Mouse (Mus musculus): Measurements from ENCODE around the gene Kcnk5.

The Kcnk5 gene

DNA sequence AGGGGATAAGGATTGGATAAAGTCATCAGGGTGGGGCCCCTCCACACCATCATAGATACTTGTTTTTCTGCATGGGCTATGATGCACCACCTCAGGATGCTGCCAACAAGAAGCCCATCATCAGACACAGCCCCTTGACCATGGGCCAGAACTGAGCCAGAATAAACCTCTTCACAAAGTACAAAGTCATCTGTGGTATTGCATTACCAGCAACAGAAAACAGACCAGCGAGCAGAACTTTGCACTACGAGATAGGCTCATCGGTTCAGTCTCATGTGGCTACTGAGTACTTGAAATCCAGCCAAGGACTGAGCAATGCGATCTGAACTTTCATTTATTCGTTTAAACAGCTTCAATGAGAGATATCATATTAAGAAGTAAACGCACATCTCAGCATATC is 18.9 kb downstream of the Kcnk5 start:
- no peak for DNase-seq

DNA sequence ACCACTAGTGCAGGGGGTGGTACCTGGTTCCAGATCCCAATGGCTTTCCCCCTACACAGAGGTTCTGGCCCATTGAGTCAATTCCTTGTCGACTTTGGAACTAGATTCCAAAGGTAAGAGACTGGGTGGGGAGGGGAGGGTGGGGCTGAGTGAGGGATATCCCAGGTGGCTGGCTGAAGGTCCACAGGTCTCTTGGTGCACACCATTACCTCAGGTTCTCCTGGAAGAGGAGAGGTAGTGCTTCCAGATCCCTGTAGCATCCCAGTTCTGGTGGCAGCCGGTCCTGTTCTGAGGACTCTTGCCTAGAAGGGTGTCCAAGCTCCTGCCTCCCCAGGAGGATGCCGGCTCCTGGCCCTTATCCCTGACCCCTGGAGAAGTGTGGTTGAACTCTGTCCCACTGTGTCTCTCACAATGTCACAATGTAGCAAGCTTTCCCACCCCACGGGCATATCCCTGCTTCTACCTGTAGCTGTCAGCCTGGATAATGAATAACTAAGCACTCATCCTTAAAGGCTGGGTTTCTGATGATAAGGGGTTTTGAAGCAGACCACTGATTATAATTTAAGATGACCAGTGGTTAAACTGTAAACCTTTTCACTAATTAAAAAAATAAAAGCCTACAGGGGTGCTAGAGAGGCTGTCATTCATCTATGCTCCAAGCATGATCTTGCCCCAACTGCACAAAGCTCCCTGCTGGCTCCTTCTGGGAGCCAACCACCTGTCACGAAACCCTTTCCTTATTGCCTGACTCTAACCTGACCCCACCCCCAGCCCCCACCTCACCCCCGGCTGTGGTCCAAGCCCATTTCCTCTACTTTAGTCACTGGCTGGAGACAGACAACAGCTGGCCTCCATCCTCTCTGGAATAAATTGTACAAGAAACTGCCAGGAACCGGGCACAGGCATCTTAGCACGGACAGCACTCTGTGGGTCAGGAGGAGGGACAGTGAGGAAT is 22.6 kb downstream of the Kcnk5 start:
- DNase-seq: no peak

DNA sequence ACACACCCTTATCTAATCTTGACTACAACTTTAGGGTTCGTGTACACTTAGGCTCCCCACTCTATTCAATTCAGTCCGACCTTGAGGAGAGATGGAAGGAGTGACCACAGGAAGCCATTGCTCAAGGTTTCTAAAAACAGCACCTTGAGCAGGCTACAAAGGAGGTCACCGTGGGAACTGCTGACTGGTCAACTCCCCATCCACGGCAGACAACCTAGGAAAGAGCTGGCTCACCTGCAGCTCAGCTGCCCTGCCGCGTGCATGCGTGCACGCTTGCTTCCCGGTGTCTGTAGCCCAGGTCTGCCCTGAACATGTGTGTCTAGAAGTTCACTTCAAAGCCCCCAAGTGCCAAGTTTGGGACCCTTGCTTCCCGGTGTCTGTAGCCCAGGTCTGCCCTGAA is 24.0 kb downstream of the Kcnk5 start:
- DNase-seq: no peak

DNA sequence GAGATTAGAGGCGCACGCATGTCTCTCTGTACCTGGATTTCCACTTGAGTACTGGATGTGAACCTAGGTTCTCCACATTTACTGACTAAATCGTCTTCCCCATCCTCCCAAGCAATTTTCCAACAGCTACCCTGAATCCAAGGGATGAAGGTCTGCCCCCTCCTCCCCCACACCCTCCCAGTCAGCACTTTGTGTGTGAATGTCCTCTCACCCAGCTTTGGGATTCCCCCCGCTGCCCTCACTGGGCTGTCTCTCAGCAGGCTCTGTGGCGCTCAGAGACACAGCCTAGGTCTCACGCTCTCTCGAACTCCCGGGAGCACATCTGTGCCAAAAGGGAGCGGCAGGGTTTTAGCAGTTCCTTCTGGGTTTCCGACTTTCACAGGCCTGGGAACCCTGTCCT is 25.9 kb downstream of the Kcnk5 start:
- no peak for DNase-seq

DNA sequence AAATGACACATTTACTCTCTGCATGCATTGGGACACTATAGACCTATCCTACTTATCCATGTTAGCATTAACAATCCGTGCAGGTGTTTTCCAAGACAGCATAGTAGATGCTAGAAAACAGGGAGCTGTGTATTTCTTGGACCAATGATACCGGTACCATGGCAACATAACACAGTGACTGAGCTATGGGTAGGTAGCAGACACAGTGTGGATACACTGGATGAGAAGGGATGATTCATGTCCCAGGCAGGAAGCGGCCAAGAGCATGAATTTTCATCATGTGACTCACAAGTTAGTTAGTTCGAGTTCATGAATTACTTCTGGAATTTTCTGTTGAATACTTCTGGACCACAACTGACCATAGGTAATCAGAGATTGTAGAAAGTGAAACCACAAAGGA is 26.7 kb downstream of the Kcnk5 start:
- DNase-seq: no peak

DNA sequence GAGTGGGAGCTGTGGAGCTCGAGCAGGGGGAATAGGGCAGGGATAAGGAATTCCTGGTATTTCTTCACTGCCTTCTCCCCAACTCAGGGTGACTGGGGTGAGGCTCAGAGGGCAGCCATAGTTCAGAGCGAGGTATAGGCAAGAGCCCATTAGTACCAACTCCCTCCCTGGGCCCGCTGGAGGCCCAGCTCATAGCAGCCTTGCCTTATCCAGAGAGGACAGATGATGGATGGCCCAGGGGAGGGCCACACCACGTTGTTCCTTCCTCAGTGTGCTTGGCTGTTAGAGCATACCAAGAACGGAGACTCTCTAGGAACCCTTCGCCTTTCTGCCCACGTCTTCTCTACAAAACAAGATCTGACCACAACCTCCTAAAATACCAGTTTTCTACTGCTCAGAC is 27.4 kb downstream of the Kcnk5 start:
- no peak for DNase-seq

DNA sequence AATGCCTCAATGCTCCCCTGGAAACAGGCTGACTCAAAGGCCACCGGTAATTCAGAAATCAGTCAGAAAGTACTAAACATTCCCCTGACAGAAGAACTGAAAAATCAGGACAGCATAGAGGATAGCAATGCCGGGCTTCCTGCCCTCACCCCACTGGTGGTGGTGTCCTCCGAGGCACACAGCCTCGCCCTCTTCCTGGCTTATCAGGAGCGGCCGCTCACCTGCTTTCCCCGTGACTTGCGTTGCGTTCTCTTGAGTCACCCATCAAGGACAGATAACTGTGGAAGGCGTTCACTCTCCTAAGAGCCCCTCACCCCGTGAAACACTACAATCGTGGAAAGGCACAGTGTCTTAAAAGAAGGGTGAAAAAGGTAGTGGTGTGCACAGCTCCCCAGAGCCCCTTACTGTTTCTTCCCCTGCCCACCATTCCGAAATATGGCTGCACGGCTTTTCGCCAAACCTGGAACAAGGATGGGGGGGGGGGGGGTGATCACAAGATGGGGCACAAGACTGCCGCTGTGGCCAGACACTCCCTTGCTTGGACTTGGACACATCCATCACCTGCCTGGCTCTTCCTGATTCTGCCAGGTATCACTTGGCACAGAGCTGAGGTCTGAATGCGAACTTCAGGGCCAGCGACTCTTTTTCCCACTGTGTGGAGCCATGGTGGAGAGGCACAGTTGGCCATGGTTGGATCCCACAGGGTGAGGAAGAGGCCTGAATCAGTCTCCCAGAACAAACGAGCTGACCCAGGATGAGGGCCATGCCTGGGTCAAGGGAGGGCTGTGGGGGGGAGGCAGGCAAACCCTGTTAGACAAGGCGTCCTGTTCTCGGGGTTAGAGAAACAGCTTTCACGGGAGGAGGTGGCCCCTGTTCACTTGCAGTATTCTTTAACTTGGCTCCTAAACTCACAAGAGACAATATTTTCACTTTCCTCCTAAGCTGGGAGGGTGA is 32.2 kb downstream of the Kcnk5 start:
- no peak for DNase-seq

DNA sequence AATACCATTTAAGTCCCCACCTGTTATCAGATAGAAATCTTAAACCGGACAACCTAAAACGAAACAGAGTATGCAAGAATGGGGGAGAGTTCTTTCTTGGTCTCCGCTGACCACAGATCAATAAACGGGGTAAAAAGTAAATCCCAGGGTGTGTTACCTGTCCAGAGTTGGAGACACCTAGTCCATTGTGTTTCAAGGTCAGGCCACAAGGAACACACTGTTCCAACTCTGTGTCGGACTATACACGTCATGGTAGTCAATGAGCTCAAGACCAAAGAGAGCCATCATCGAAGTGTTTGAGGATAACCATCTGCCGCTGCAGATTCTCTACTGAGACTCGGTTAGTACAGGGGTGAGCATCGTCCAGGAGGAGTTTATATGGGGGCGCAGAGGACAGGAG is 33.1 kb downstream of the Kcnk5 start:
- DNase-seq: no peak

DNA sequence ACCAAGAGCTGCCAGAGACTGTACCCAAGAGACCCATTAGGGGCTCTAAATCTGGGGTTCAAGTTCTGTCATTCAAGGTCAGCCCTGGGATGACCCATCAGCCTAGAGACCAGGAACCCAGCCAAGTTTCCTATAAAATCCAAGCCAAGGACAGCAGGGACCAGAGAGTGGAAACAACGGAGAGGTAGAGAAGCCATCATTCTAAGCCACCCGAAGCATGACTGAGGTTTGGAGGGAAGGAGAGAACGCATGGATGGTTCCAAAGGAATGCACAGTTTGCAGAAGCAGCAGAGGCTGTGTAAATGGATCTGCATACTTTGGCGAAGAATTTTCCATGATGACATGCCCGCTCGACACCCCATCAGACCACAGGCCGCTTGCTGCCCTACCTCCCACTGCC is 33.8 kb downstream of the Kcnk5 start:
- DNase-seq: no peak

DNA sequence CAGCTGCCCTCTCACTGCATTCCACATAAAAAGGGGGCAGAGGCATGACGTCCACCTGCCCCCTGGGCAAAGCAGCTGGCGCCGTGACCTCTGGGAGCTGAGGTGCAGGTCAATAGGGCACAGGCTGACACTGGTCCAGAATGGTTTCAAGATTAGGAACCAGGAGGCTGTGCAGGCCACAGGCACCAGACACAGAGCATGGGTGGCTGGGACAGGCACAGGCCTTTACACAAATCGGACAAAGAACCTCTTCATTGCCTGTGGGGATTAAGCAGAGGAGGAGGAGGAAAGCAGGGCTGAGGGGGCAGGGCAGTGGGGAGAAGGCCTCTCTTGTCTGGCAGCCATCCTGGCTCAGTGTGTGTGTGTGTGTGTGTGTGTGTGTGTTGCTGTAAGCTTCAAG is 37.5 kb downstream of the Kcnk5 start:
- no peak for DNase-seq

DNA sequence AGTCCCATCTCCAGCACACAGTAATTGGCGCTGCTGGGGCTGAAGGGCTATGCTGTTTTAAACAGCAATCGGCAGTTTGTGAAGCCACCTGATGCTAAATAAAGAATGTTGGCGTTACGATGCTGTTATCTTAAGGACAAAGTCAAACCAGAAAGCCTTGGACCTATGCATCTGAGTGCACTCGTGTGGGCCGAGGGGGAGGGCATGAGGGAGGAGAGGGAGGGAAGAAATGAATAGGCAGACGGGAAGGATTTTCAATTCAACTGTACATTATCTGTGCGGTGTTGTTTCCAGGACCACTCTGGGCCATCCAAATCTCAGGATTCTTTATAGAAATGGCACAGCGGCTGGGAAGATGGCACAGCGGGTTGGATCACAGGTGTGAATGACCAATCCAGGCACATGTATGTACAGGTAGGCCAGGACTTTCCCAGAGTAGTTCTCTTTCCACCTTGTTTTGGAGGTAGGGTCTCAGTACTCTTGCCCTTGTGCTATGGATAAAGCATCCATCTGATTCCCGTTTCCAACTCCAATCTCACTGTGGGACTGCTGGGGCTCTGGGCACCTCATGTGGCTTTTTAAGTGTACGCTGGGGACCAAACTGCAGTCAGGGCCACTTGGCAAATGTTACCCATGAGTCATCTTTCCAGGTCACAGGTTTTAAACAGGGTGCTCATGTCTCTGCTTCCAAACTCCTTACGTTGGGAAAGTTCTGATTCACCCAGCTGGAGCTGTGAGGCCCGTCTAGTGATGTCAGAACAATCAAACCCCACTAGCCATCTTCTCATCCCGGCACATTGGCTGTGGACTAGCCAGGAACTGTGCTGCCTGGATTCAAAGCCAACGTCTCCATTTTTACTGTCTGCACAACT is 42.9 kb downstream of the Kcnk5 start, which contains the start of gene Saysd1:
Saysd1 (minus strand) TSS at position 51 of the 872 bp plus-strand sequence.
- no peak for DNase-seq

DNA sequence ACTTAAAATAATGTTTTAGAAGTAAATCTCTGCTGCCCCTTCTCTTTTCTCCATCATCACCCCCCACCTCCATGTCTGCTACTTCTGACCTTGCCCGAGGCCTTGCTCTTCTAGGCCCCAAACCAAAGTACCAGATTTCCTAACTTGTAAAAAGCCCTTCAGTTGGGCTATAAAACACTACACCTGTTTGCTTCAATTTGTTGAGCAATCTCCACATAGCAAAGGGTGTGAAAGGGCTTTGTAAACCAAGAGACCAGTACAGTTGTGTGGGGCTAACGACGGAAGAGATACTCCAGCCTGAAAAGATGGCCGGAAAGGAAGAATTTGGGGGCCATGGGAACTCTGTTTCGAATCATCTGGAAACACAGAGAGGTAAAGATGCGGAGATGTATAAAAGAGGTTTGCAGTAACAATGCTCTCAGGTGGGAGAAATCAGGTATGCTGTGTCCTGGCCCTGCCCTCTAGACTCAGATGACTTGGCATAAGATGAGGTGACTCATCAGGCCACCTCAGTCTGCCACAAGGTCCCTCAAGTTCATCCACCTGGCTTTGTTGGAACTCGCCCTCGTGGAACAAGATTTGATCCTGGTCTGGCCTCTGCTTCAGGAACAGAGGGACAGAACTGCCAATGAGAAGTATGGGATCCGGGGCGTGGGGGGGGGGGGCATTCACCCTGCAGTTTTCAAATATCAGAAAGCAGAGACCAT is 46.5 kb downstream of the Kcnk5 start:
- no peak for DNase-seq

DNA sequence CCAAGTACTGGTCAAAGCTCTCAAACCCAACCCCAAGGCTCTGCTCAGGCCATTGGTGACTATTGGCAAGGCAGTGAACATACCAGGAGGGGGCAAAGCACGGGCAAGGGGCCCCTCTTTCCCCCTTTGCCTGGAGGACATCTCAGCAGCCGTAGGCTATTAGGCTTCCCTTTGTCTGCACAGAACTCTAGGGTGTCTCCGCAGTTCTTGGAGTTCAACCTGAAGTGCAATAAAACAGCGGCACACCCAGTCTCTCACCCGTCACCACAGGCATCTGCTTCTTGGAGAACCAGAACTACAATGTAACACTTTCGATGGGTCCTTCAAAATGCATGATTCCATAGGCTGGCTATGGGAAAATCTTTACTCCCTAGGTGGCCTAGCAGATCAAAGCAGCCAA is 53.4 kb downstream of the Kcnk5 start:
- no peak for DNase-seq

DNA sequence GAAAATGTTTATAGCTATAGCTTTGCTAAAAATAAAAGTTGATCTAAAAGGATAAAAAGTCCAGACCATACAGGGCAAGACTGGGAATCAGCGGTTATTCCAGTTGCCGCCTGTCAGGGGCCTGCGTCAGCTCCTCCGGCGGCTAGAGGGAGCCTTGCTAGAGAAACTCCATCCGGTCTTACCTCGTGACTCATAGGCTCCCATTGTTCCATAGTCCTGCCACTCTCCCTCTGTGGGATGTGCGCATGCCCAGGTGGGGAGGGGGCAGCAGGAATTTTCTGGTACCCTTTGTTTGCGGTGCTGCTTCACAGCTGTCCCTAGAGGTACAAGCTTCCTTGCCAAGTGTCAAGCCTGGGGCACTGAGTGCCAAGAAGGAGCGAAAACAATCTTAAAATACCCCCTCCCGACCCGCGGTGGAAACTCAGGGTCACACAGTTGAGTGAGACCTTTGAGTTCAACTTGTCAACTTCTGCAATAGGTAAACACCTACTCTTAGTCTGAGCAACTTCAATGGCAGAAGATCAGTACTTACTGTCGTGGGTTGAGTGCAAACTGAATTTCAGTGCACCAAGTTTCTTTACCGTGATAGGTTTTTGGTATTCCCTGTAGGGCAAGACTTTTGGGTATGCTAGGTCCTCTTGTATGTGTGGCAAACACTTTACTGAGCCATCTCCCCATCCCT is 54.1 kb downstream of the Kcnk5 start:
- no peak for DNase-seq

DNA sequence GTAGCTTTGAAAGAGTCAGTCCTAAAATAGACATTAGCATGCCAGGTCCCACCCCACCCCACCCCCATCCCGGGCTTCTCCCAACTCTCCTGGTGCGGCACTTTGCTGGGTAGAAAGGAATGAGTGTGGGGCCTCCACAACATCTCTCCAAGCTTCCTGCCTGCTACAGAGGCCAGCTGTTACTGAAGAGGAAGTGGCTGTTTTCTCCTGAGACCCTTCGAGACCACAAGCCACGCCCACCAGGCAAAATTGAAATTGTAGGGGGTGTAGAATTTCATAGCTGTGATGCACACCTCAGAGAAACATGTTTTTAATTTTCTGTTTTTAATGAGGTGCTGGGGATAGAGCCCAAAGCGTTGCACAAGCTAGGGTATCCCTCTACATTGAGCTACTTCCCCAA is 60.7 kb downstream of the Kcnk5 start:
- no peak for DNase-seq

DNA sequence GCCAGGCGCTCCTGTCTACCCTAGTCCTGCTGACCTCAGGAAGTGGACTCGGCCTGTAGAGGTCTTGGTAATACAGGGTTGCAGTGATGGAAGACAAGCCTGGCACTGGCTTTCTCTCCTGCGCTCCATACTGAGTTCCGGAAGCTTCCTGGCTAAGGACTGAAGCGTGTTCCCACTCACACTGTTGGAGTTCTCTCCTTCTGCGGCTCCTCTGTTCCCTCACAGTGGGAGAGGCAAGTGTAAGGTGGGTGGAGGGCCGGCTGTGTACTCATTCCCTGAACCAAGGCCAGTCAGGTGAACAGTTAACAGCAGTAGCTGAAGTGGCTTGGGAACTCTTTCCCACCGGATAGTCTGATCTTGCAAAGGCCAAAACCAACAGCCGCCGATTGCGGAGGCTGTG is 61.6 kb downstream of the Kcnk5 start:
- no peak for DNase-seq

DNA sequence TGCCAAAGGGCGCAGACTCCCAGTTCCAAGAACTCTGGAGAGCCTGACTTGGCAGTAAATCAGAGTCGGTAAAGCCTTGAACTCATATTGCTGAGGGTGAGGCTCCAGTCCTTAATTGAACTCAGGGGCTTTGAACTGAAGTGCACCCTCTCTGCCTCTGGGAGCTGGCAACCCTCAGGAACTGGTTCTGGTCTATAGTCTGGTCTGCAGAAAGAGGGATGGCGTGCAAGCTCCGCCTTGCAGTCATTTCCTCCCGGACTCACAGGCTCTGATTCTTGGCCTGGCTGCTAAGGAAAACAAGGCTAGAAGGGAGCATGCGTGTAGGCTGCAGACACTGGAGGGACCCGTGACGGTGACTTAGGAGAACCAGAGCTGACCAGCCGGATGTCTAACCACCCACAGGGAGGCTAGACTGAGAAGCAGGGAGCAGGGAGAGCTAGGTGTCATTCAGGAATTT is 65.4 kb downstream of the Kcnk5 start:
- DNase-seq: no peak

DNA sequence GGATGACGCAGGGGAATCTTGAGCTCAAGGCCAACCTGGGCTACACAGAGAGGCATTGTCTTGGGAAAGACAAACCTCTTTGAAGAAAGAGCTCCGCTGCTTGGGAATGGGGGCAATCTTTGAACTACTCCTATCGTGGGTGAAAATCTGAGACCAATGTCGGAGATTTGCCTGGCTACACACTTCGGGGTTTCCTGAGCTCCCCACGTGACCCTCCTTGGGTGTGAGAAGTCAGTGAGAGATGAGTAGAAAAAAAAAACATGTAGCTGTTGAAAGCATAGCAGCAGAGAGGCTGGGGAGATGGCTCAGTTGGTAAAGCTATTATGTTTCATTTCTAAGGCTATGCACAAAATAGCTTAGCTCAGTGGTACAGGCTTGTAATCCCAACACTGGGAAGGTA is 66.7 kb downstream of the Kcnk5 start:
- no peak for DNase-seq

DNA sequence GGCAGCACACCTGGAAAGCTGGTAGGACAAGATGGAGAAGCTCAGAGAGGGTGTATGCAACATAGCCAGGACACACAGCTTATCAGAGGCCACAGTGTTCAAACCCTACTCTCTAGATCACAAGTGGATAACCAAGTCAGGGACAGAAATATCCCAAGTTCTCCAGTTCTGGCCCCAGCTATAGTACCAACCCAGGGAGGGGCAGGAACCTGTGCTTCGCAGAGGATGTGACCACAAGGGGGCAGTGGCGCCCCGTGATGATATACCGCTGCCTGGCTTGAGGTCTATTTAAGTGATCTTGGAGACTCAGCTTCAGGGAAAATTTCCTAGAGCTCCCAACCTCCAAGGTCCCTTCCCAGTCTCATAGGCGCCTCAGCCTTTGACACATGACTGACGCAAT is 67.6 kb downstream of the Kcnk5 start:
- DNase-seq: peak; percentile 80

DNA sequence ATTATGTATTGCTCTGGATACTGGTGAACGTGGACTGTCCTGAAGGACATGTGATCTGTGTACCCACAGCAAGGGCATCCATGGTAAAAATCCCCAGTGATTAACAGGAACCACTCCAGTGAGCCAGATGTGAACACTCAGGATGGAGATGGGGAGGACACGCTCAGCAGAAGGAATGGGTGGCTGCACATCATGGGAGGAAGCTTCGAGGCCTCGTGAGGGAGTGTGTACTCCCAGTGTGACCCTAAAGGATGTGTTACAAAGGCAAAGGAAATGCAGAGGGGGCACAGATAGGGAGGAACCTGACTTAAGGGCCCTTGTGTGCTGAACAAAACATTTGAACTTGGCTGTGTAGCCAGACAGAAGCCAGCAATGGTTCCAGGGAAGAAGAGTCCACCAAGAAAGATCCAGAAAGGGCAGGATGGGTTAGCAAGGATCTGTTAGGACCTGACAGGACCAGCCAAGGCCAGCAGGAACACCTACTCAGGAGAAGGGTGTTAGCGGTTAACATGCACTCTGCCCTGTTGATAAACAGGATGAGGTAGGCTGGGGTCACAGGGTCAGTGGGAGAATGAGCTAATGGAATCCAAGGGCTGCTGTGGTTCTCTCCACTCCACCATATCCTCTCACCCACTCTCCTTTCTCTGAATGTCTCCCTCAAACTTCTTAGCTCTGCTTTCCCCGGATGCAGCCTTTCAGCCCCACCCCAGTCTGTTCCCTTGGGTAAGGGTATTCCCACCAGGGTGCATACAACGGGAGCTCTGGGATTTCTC is 68.2 kb downstream of the Kcnk5 start:
- DNase-seq: no peak

DNA sequence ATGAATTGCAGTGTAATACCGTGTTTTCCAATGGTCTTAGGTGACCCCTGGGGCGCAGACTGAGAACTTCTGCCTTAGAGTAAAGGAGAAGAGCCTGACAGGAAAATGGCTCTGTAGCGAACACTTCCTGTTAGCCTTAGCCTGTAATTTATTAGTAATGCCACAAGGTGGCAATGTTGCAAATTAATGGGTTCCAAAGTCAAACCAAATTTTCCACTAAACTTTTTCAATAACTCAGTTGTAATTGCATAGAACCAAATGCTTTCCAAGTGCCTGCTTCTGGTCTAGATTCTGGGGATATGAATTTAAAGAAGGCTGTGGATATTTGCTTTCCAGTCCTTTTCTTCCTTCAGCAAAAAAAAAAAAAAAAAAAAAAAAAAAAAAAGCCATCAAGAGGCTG is 69.4 kb downstream of the Kcnk5 start:
- no peak for DNase-seq

Data from right cerebral cortex, postnatal 25 days (tissue).